Mouse (Mus musculus) embryonic facial prominence, embryonic 13.5 days (tissue): Measurements from ENCODE around the gene AI464131. TPM values are rescaled to one million over a fixed set of nuclear protein-coding genes. Genes with fewer than 3 reads are reported as not detected.
"Not testable (repeated sequence)": the region's sequence is repeated elsewhere in the genome, so short reads cannot be mapped to it uniquely, and the experiment has no call there.

ENCODE experiments used
- ATAC-seq: fragments of 200-750 bp; cut with Nextera tagmentation; 2 replicates; pipeline ENCODE4 v1.8.0; 2017; ENCODE audit warnings: low read depth; ENCODE audit not compliant: insufficient number of reproducible peaks, insufficient read depth, low FRiP score, low TSS enrichment
- H3K27ac ChIP-seq: fragments of 300-500 bp; sonication (generic); 2 replicates; pipeline ENCODE4 v1.5.1; 2015; ENCODE audit warnings: moderate library complexity, mild to moderate bottlenecking, inconsistent platforms
- H3K27me3 ChIP-seq: fragments of 300-500 bp; sonication (generic); 2 replicates; pipeline ENCODE4 v1.6.1; 2015; ENCODE audit warnings: mild to moderate bottlenecking, inconsistent platforms
- H3K36me3 ChIP-seq: fragments of 300-500 bp; sonication (generic); 2 replicates; pipeline ENCODE4 v1.6.1; 2015; ENCODE audit warnings: mild to moderate bottlenecking, inconsistent platforms
- H3K4me1 ChIP-seq: fragments of 300-500 bp; sonication (generic); 2 replicates; pipeline ENCODE4 v1.6.1; 2015; ENCODE audit warnings: inconsistent platforms
- H3K4me2 ChIP-seq: fragments of 300-500 bp; sonication (generic); 2 replicates; pipeline ENCODE4 v1.6.1; 2015; ENCODE audit warnings: moderate library complexity, mild to moderate bottlenecking, inconsistent platforms
- H3K4me3 ChIP-seq: fragments of 300-500 bp; sonication (generic); 2 replicates; pipeline ENCODE4 v1.5.1; 2015; ENCODE audit warnings: mild to moderate bottlenecking, inconsistent platforms
- H3K9ac ChIP-seq: fragments of 300-500 bp; sonication (generic); 2 replicates; pipeline ENCODE4 v1.6.1; 2015; ENCODE audit warnings: mild to moderate bottlenecking, inconsistent platforms
- H3K9me3 ChIP-seq: fragments of 300-500 bp; sonication (generic); 2 replicates; pipeline ENCODE4 v1.6.1; 2016; ENCODE audit warnings: inconsistent platforms
- WGBS: fragments of 180-500 bp; shearing (Covaris S2); methylation state at CpG from one replicate; pipeline ENCODE4 v1.1.7; 2015; ENCODE audit warnings: mixed read lengths; 5-methylcytosine and 5-hydroxymethylcytosine counted together
- polyA plus RNA-seq: library from polyadenylated mRNA; unstranded; fragments of >200 nt; fragmentation: Nextera tagmentation; extraction: Ambion mirVana; gene quantifications from 2 replicates; pipeline ENCODE4 v1.2.1, GENCODE M21; 2015

Gene AI464131
- polyA plus RNA-seq, 1 experiment from 2014 or later: 12.2 TPM

GRCm38 (mm10) chr4:41469199-41469598 is 33.7 kb downstream of the AI464131 start:
- H3K27ac ChIP-seq: peak overlapping the region; percentile 62; the same call in 1 of the 2 replicates
- no peaks in the 10 kb centered on the region for H3K36me3 ChIP-seq
- ATAC-seq: no peak
- H3K4me2 ChIP-seq: 0 out of 2 replicates have a peak overlapping the region, but pooled peaks have one; percentile 7
- no peak overlapping the region for H3K4me3 ChIP-seq
- 0 out of 2 replicates have a peak, but pooled peaks cover 4% of the 10 kb centered on the region for H3K9me3 ChIP-seq
- WGBS: 26% methylated on average over 10 of the region's 10 CpGs
- H3K9ac ChIP-seq: no peak overlapping the region
- no peaks in the 10 kb centered on the region for H3K27me3 ChIP-seq
- H3K4me1 ChIP-seq: peaks cover 31% of the 10 kb centered on the region

- H3K27ac ChIP-seq: peak overlapping the region; percentile 62; the same call in 1 of the 2 replicates
- no peak for ATAC-seq
- H3K4me1 ChIP-seq: peaks cover 36% of the 10 kb centered on the region
- no peak overlapping the region for H3K9ac ChIP-seq
- WGBS: 51% methylated on average over 17 of the region's 17 CpGs
- H3K4me3 ChIP-seq: no peak overlapping the region
- no peak overlapping the region for H3K4me2 ChIP-seq
- H3K27me3 ChIP-seq: no peaks in the 10 kb centered on the region
- no peaks in the 10 kb centered on the region for H3K36me3 ChIP-seq
- 0 out of 2 replicates have a peak, but pooled peaks cover under 1% of the 10 kb centered on the region for H3K9me3 ChIP-seq
Measured at GRCm38 (mm10) chr4:41468396-41469080, 34.3 kb downstream of the AI464131 start.

- H3K27me3 ChIP-seq: no peaks in the 10 kb centered on the region
- H3K4me1 ChIP-seq: peaks cover 33% of the 10 kb centered on the region
- peak overlapping the region; percentile 48; the same call in 1 of the 2 replicates for H3K27ac ChIP-seq
- no peaks in the 10 kb centered on the region for H3K9me3 ChIP-seq
- WGBS: 4% methylated on average over 17 of the region's 17 CpGs
- peak overlapping the region; percentile 61 for H3K4me2 ChIP-seq
- no peaks in the 10 kb centered on the region for H3K36me3 ChIP-seq
- peak overlapping the region; percentile 70 for H3K4me3 ChIP-seq
- peak overlapping the region; percentile 83 for H3K9ac ChIP-seq
- ATAC-seq: no peak
Measured at GRCm38 (mm10) chr4:41465287-41465665, 37.6 kb downstream of the AI464131 start.

GRCm38 (mm10) chr4:41464345-41465286 is 38.3 kb downstream of the AI464131 start, which contains the start of the genes Kif24 and Nudt2:
Gene Kif24, minus strand, starts transcription at chr4:41464887.
Gene Nudt2, plus strand, starts transcription at chr4:41465151.
- peak within 1 kb of the TSS; percentile 83 for H3K9ac ChIP-seq
- H3K27me3 ChIP-seq: no peaks in the 10 kb centered on the region
- H3K4me3 ChIP-seq: peak within 1 kb of the TSS; percentile 70
- peak; percentile 98 for ATAC-seq
- no peaks in the 10 kb centered on the region for H3K9me3 ChIP-seq
- H3K36me3 ChIP-seq: no peaks in the 10 kb centered on the region
- peaks cover 27% of the 10 kb centered on the region for H3K4me1 ChIP-seq
- H3K27ac ChIP-seq: peak within 1 kb of the TSS; percentile 62; the same call in 1 of the 2 replicates
- peak within 1 kb of the TSS; percentile 61 for H3K4me2 ChIP-seq
- under 1% methylated on average over 70 of the region's 70 CpGs for WGBS

GRCm38 (mm10) chr4:41463051-41463738 is 39.7 kb downstream of the AI464131 start:
- H3K4me1 ChIP-seq: peaks cover 15% of the 10 kb centered on the region
- H3K27me3 ChIP-seq, H3K27ac ChIP-seq, H3K9me3 ChIP-seq, H3K9ac ChIP-seq, ATAC-seq, H3K36me3 ChIP-seq: not testable (repeated sequence)
- WGBS: 58% methylated on average over 3 of the region's 3 CpGs
- H3K4me2 ChIP-seq: peak overlapping the region; percentile 61
- peak overlapping the region; percentile 70 for H3K4me3 ChIP-seq

- no peak overlapping the region for H3K4me2 ChIP-seq
- H3K27ac ChIP-seq: no peak overlapping the region
- H3K9me3 ChIP-seq: no peaks in the 10 kb centered on the region
- H3K4me1 ChIP-seq: peaks cover 15% of the 10 kb centered on the region
- H3K36me3 ChIP-seq: no peaks in the 10 kb centered on the region
- no peak overlapping the region for H3K9ac ChIP-seq
- no peaks in the 10 kb centered on the region for H3K27me3 ChIP-seq
- H3K4me3 ChIP-seq: no peak overlapping the region
- no peak for ATAC-seq
- 97% methylated on average over 1 of the region's 1 CpGs for WGBS
Measured at GRCm38 (mm10) chr4:41460690-41461089, 42.2 kb downstream of the AI464131 start.

- Histone ChIP-seq H3K4me2 (no peak overlapping the region), H3K9me3 (no peaks in the 10 kb centered on the region), H3K27me3 (no peaks in the 10 kb centered on the region), H3K4me3 (no peak overlapping the region), H3K4me1 (0 out of 2 replicates have a peak, but pooled peaks cover 4% of the 10 kb centered on the region), H3K36me3 (peaks cover 23% of the 10 kb centered on the region), H3K9ac (no peak overlapping the region), H3K27ac (no peak overlapping the region)
- WGBS: 92% methylated on average over 3 of the region's 3 CpGs
- ATAC-seq: no peak
Measured at GRCm38 (mm10) chr4:41447595-41447994, 55.3 kb downstream of the AI464131 start.

Other genes with a start within 250 kb of the AI464131 start
- 65.9 and 70.0 TPM in 2 replicates for gene Ubap2, start 227.9 kb downstream of the AI464131 start, polyA plus RNA-seq
- gene Dcaf12, start 188.2 kb downstream of the AI464131 start, polyA plus RNA-seq: 53.9 and 58.5 TPM in 2 replicates
- gene Ubap1, start 154.1 kb downstream of the AI464131 start, polyA plus RNA-seq: 44.4 and 48.9 TPM in 2 replicates
- gene Kif24, start 38.2 kb downstream of the AI464131 start, polyA plus RNA-seq: 7.6 and 9.6 TPM in 2 replicates
- 49.5 and 54.1 TPM in 2 replicates for gene Nudt2, start 37.9 kb downstream of the AI464131 start, polyA plus RNA-seq
- gene 1110017D15Rik, start 14.3 kb upstream of the AI464131 start, polyA plus RNA-seq: 3.2 and 5.7 TPM in 2 replicates
- 1.8 and 3.1 TPM in 2 replicates for gene Fam219a, start 66.5 kb upstream of the AI464131 start, polyA plus RNA-seq
- 1.0 and 1.3 TPM in 2 replicates for gene Dnaic1, start 66.7 kb upstream of the AI464131 start, polyA plus RNA-seq
- gene Enho, start 137.2 kb upstream of the AI464131 start, polyA plus RNA-seq: 19.4 and 23.2 TPM in 2 replicates
- gene Cntfr, start 194.0 kb upstream of the AI464131 start, polyA plus RNA-seq: 11.2 and 16.3 TPM in 2 replicates
- 427 and 512 TPM in 2 replicates for gene Il11ra1, start 196.9 kb upstream of the AI464131 start, polyA plus RNA-seq
- gene Rpp25l, start 210.5 kb upstream of the AI464131 start, polyA plus RNA-seq: 84.5 and 93.3 TPM in 2 replicates
- gene Dctn3, start 220.1 kb upstream of the AI464131 start, polyA plus RNA-seq: 123 and 128 TPM in 2 replicates
- gene Arid3c, start 228.1 kb upstream of the AI464131 start, polyA plus RNA-seq: 0.15 and 0.20 TPM in 2 replicates